Mouse (Mus musculus) C2C12 (cell line): Measurements from ENCODE around the gene Atrip.

Experiments used
- CEBPB ChIP-seq: IDR thresholded peaks from one replicate; pipeline ENCODE4 v1.6.1; 2011; ENCODE audit warnings: low read depth, mild to moderate bottlenecking, control low read depth, moderate library complexity
- CTCF ChIP-seq: IDR thresholded peaks from one replicate; pipeline ENCODE4 v1.5.1; 2011; ENCODE audit not compliant: control insufficient read depth, insufficient read depth, insufficient read length
- FOSL1 ChIP-seq: IDR thresholded peaks from one replicate; pipeline ENCODE4 v1.8.0; 2011; ENCODE audit warnings: mild to moderate bottlenecking, low read length; ENCODE audit not compliant: poor library complexity, insufficient read depth, severe bottlenecking
- MAX ChIP-seq: IDR thresholded peaks from one replicate; pipeline ENCODE4 v1.6.1; 2011; ENCODE audit warnings: mild to moderate bottlenecking, control low read depth
- MYOD1 ChIP-seq: IDR thresholded peaks from one replicate; pipeline ENCODE4 v1.6.1; 2011; ENCODE audit warnings: low read depth; ENCODE audit not compliant: control insufficient read depth, insufficient read length
- MYOG ChIP-seq: IDR thresholded peaks from one replicate; pipeline ENCODE4 v1.6.1; 2011; ENCODE audit not compliant: control insufficient read depth, insufficient read length; ENCODE audit errors: extremely low read depth
- USF1 ChIP-seq: IDR thresholded peaks from one replicate; pipeline ENCODE4 v1.6.1; 2011; ENCODE audit warnings: low read depth, mild to moderate bottlenecking, control low read depth, moderate library complexity

- no peak for TF ChIP-seq CTCF
- TF ChIP-seq MAX = no peak
- TF ChIP-seq MYOG = no peak
- no peak for TF ChIP-seq FOSL1
- TF ChIP-seq CEBPB = no peak
- TF ChIP-seq USF1 = no peak
- no peak for TF ChIP-seq MYOD1
Observed at GRCm38 (mm10) chr9:109008081-109008480, 65.8 kb downstream of the Atrip start.
